Mouse (Mus musculus): ENCODE measurements around the gene Susd6.

Susd6 gene

GRCm38 (mm10) chr12:80841618-80842017 is 51.3 kb downstream of the Susd6 start:
- no peak for DNase-seq

GRCm38 (mm10) chr12:80842609-80843008 is 52.3 kb downstream of the Susd6 start:
- DNase-seq = no peak

- no peak for DNase-seq
Observed at GRCm38 (mm10) chr12:80843236-80843635, 52.9 kb downstream of the Susd6 start.

GRCm38 (mm10) chr12:80843651-80844444 is 53.5 kb downstream of the Susd6 start:
- peak in 1 of 2 experiments; percentile 59 for DNase-seq

- no peak for DNase-seq
Observed at GRCm38 (mm10) chr12:80845901-80846300, 55.6 kb downstream of the Susd6 start.

- peak in 1 of 2 experiments; percentile 56 for DNase-seq
Observed at GRCm38 (mm10) chr12:80846861-80847268, 56.6 kb downstream of the Susd6 start.

GRCm38 (mm10) chr12:80852001-80852400 is 61.7 kb downstream of the Susd6 start:
- DNase-seq = peak in 1 of 2 experiments; percentile 32

GRCm38 (mm10) chr12:80853737-80854136 is 63.4 kb downstream of the Susd6 start:
- DNase-seq = peak; percentile 65 to 81

- DNase-seq = no peak
Observed at GRCm38 (mm10) chr12:80854671-80855070, 64.4 kb downstream of the Susd6 start.

GRCm38 (mm10) chr12:80855100-80855499 is 64.8 kb downstream of the Susd6 start:
- DNase-seq = no peak

- DNase-seq = no peak
Observed at GRCm38 (mm10) chr12:80855581-80855980, 65.3 kb downstream of the Susd6 start.

- DNase-seq = no peak
Observed at GRCm38 (mm10) chr12:80857636-80858293, 67.5 kb downstream of the Susd6 start.

GRCm38 (mm10) chr12:80858307-80858706 is 68.0 kb downstream of the Susd6 start:
- no peak for DNase-seq

- no peak for DNase-seq
Observed at GRCm38 (mm10) chr12:80861916-80862315, 71.6 kb downstream of the Susd6 start.

GRCm38 (mm10) chr12:80863370-80863769 is 73.1 kb downstream of the Susd6 start:
- DNase-seq = peak; percentile 49

- no peak for DNase-seq
Observed at GRCm38 (mm10) chr12:80865175-80865574, 74.9 kb downstream of the Susd6 start.

GRCm38 (mm10) chr12:80866023-80866422 is 75.7 kb downstream of the Susd6 start:
- DNase-seq = no peak

GRCm38 (mm10) chr12:80867083-80867482 is 76.8 kb downstream of the Susd6 start:
- DNase-seq = peak; percentile 59 to 69

- DNase-seq = no peak
Observed at GRCm38 (mm10) chr12:80868401-80868800, 78.1 kb downstream of the Susd6 start.

GRCm38 (mm10) chr12:80877215-80878092 is 87.1 kb downstream of the Susd6 start:
- no peak for DNase-seq

GRCm38 (mm10) chr12:80878093-80878430 is 87.8 kb downstream of the Susd6 start:
- no peak for DNase-seq

GRCm38 (mm10) chr12:80878653-80879052 is 88.3 kb downstream of the Susd6 start:
- DNase-seq = no peak

GRCm38 (mm10) chr12:80879267-80879666 is 89.0 kb downstream of the Susd6 start:
- DNase-seq = no peak
